Mouse (Mus musculus) right cerebral cortex, postnatal 25 days (tissue): ENCODE results near the gene Banp.
A peak's percentile ranks its signal among the peaks of the same experiment; 100 is the strongest.

Source experiments
- DNase-seq: peaks from one replicate; pipeline ENCODE4 v3.0.0; 2022

Gene Banp

GRCm38 (mm10) chr8:121949222-121949800 is at the start of gene Banp:
Gene Banp, plus strand, starts transcription at chr8:121949750.
- no peak for DNase-seq

GRCm38 (mm10) chr8:121901498-121902236 is 47.9 kb upstream of the Banp start:
- no peak for DNase-seq

- no peak for DNase-seq
Measured at GRCm38 (mm10) chr8:121903977-121904376, 45.6 kb upstream of the Banp start.

- no peak for DNase-seq
Measured at GRCm38 (mm10) chr8:121904999-121905398, 44.6 kb upstream of the Banp start.

- DNase-seq: no peak
Measured at GRCm38 (mm10) chr8:121905420-121905819, 44.1 kb upstream of the Banp start.

GRCm38 (mm10) chr8:121905864-121906263 is 43.7 kb upstream of the Banp start:
- no peak for DNase-seq

- peak; percentile 58 for DNase-seq
Measured at GRCm38 (mm10) chr8:121906542-121907512, 42.7 kb upstream of the Banp start.

- peak; percentile 95 for DNase-seq
Measured at GRCm38 (mm10) chr8:121907587-121908248, 41.8 kb upstream of the Banp start, which contains the start of gene Slc7a5. Gene Slc7a5, minus strand, starts transcription at chr8:121907694.

- DNase-seq: no peak
Measured at GRCm38 (mm10) chr8:121908378-121909147, 41.0 kb upstream of the Banp start.

GRCm38 (mm10) chr8:121909148-121909541 is 40.4 kb upstream of the Banp start:
- DNase-seq: no peak

- peak; percentile 62 for DNase-seq
Measured at GRCm38 (mm10) chr8:121909663-121910062, 39.9 kb upstream of the Banp start.

- DNase-seq: no peak
Measured at GRCm38 (mm10) chr8:121911400-121911799, 38.1 kb upstream of the Banp start.

GRCm38 (mm10) chr8:121911987-121912386 is 37.6 kb upstream of the Banp start:
- DNase-seq: no peak

GRCm38 (mm10) chr8:121912831-121913230 is 36.7 kb upstream of the Banp start:
- no peak for DNase-seq

GRCm38 (mm10) chr8:121913378-121913777 is 36.2 kb upstream of the Banp start:
- no peak for DNase-seq

GRCm38 (mm10) chr8:121919158-121919557 is 30.4 kb upstream of the Banp start:
- no peak for DNase-seq

- no peak for DNase-seq
Measured at GRCm38 (mm10) chr8:121919731-121920130, 29.8 kb upstream of the Banp start.

GRCm38 (mm10) chr8:121921582-121921981 is 28.0 kb upstream of the Banp start:
- DNase-seq: no peak

GRCm38 (mm10) chr8:121922101-121922500 is 27.4 kb upstream of the Banp start:
- DNase-seq: no peak

GRCm38 (mm10) chr8:121924681-121925080 is 24.9 kb upstream of the Banp start:
- DNase-seq: no peak

GRCm38 (mm10) chr8:121925624-121926023 is 23.9 kb upstream of the Banp start:
- peak; percentile 57 for DNase-seq

- no peak for DNase-seq
Measured at GRCm38 (mm10) chr8:121926266-121926665, 23.3 kb upstream of the Banp start.
